Mouse (Mus musculus): ENCODE results near the gene Armh2. TPM values are rescaled to one million over a fixed set of nuclear protein-coding genes. Genes with fewer than 3 reads are reported as not detected.
A peak's percentile ranks its signal among the peaks of the same experiment; 100 is the strongest.

The Armh2 gene
- not detected in 2 replicates for polyA plus RNA-seq (2012; ENCODE audit: insufficient read depth, insufficient read length, low replicate concordance, missing spikeins)

DNA sequence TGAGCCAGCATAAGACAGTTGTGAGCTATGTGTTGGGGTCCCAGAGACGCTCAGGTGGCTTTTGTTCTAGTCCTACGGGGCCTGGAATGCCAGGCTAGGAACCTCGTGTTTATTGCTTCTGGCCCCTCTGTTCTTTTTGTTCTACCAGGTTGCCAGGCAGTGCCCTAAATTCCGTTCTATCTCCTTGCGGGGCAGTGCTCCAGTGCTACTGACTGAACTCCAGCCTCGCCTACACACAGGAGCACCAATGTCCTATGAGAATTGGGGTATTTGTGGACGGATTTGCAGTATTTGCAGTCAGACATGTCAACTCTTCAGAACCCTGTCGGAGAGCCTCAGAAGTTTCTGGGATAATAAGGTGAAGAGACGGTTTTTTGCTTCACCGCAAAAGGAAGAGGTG lies at the start of gene Armh2:
Armh2 (plus strand) TSS at position 205 of the 400 bp plus-strand sequence.
- peaks cover 5% of the 10 kb centered on the region; the same call in 1 of the 2 replicates for H3K4me1 ChIP-seq (ENCODE audit: control insufficient read depth, insufficient read depth, low read length)

DNA sequence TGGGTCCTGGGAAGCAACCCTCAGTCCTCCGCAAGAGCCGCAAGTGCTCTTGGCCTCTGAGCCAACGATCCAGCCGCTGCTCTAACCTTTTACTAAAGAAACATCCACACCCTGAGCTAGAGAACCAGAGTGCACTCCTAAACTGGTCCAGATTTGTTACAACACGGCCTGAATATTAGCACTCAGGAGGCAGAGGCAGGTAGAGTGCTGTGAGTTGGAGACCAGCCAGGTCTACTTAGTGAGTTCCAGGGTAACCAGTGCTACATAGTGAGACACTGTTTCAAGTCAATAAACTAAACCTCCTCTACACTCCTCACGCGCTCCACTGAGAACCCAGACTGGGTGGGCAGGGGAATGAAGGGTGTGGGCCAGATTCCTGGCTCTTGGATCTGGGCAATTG lies 47.7 kb upstream of the Armh2 start:
- WGBS: 84% methylated on average over 7 of the region's 7 CpGs
- Histone ChIP-seq H3K27ac (ENCODE audit: insufficient read depth, low read depth, low read length) (no peak overlapping the region), H3K4me1 (ENCODE audit: control insufficient read depth, insufficient read depth, low read length) (no peaks in the 10 kb centered on the region), H3K4me3 (ENCODE audit: insufficient read depth, low read depth, low read length) (no peak overlapping the region)
- TF ChIP-seq POLR2A (IDR thresholded peaks at IDR 0.05; ENCODE audit: insufficient read depth, low read depth, low read length) (no peak), CTCF (IDR thresholded peaks at IDR 0.05; ENCODE audit: insufficient read depth, low read depth, low read length) (no peak)

More for the DNA sequence above, at the start of gene Armh2:
- Histone ChIP-seq H3K4me3 (ENCODE audit: insufficient read depth, low read depth, low read length) (no peak within 1 kb of the TSS), H3K27ac (ENCODE audit: insufficient read depth, low read depth, low read length) (no peak within 1 kb of the TSS)
- TF ChIP-seq POLR2A (IDR thresholded peaks at IDR 0.05; ENCODE audit: insufficient read depth, low read depth, low read length): no peak
- no peak for TF ChIP-seq CTCF (IDR thresholded peaks at IDR 0.05; ENCODE audit: insufficient read depth, low read depth, low read length)
- 84% methylated on average over 10 of the region's 10 CpGs for WGBS

DNA sequence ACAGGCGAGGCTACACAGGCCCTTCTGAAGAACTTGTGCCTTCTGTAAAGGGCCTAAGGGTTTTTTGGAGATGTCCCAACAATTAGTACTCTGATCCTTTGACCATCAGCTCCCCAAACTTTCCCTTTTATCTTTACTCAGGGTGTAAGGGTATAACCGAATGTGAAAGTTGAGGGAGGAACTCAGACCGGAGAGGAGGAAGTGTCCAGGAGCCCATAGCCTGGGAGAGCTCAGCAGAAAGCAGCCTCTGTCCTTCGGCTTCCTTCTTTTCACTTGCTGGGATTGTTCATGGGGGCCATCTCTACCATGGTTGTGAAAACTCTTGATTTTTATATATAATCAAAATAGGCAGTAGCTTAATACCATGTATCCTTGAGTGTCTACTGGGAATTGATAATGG lies 42.3 kb upstream of the Armh2 start:
- Histone ChIP-seq H3K4me1 (ENCODE audit: control insufficient read depth, insufficient read depth, low read length) (no peaks in the 10 kb centered on the region), H3K4me3 (ENCODE audit: insufficient read depth, low read depth, low read length) (no peak overlapping the region), H3K27ac (ENCODE audit: insufficient read depth, low read depth, low read length) (no peak overlapping the region)
- WGBS: 89% methylated on average over 4 of the region's 4 CpGs
- TF ChIP-seq CTCF (IDR thresholded peaks at IDR 0.05; ENCODE audit: insufficient read depth, low read depth, low read length): no peak

DNA sequence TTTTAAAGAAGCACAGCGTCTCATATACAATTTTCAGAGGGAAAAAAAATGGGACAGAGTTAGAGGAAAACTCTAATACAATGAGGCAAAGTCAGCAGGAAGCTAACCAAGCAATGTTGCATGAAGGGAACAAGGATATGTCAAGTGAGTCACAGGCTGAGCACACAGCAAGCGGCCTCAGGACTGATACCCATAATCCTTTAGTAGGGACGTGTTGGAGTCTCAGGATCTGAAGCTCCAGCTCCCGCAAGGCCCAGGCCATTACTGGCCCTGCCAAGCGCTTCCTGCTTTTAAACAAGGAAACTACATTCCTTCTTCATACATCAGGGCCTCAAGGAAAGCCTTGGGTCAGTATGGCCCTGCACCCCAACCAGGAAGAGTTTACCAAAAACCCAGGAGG lies 38.9 kb upstream of the Armh2 start:
- no peak overlapping the region for H3K4me3 ChIP-seq (ENCODE audit: insufficient read depth, low read depth, low read length)
- 89% methylated on average over 5 of the region's 5 CpGs for WGBS
- TF ChIP-seq CTCF (IDR thresholded peaks at IDR 0.05; ENCODE audit: insufficient read depth, low read depth, low read length): no peak
- no peaks in the 10 kb centered on the region for H3K4me1 ChIP-seq (ENCODE audit: control insufficient read depth, insufficient read depth, low read length)
- H3K27ac ChIP-seq (ENCODE audit: insufficient read depth, low read depth, low read length): no peak overlapping the region

DNA sequence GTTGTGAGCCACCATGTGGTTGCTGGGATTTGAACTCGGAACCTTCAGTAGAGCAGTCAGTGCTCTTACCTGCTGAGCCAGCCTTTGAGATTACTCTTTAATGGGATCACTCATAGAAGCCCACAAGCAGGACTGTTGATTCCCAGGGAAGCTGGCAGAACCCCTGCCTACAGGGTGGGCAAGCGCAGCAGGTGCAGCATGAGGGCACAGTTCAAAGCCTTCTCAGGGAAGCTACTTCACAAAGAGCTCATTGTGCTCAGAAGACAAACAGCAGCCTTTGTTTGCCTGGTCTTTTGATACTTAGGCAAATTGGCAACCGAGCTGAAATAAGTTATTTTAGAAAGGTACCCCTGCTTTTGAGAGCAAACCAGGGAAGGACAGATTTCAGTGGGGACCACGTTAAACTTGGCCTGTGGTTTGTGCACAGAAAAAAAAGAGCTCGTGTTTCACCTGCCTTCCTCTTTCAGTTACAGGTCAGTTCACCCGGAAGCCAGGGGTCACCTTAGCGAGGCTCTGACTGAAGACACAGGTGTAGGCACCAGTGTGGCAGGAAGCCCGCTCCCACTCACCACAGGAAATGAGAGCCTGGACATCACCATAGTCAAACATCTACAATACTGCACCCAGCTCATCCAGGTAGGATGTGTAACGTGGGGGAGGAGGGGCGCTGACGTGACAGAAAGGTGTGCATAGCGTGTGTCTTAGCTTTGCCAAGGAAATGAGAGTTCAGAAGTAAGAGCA lies 31.2 kb upstream of the Armh2 start:
- Histone ChIP-seq H3K27ac (ENCODE audit: insufficient read depth, low read depth, low read length) (no peak overlapping the region), H3K4me3 (ENCODE audit: insufficient read depth, low read depth, low read length) (no peak overlapping the region), H3K4me1 (ENCODE audit: control insufficient read depth, insufficient read depth, low read length) (no peaks in the 10 kb centered on the region)
- TF ChIP-seq CTCF (IDR thresholded peaks at IDR 0.05; ENCODE audit: insufficient read depth, low read depth, low read length) (no peak), POLR2A (IDR thresholded peaks at IDR 0.05; ENCODE audit: insufficient read depth, low read depth, low read length) (no peak)
- WGBS: 71% methylated on average over 12 of the region's 12 CpGs

DNA sequence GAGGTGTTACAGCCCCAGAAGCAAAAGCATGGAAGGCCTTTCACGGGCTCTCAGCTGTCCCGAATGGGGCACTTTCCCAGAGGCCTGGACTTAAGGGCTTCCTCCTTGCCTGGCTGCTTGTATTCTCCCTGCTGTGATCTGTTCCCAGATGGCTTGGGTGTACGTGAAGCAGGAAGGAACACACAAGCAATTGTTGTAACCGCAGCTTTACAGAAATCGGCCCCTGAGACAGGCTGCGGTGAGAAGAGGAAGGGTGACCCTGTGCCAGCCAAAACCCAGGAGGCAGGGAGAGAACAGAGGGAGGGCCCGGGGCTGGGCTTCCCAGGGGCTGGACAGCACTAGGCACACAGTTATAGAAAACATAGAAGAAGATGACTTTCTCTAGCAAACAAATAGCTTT lies 30.1 kb upstream of the Armh2 start:
- no peak for TF ChIP-seq CTCF (IDR thresholded peaks at IDR 0.05; ENCODE audit: insufficient read depth, low read depth, low read length)
- no peak for TF ChIP-seq POLR2A (IDR thresholded peaks at IDR 0.05; ENCODE audit: insufficient read depth, low read depth, low read length)
- Histone ChIP-seq H3K4me1 (ENCODE audit: control insufficient read depth, insufficient read depth, low read length) (no peaks in the 10 kb centered on the region), H3K4me3 (ENCODE audit: insufficient read depth, low read depth, low read length) (no peak overlapping the region), H3K27ac (ENCODE audit: insufficient read depth, low read depth, low read length) (no peak overlapping the region)
- 46% methylated on average over 7 of the region's 7 CpGs for WGBS

DNA sequence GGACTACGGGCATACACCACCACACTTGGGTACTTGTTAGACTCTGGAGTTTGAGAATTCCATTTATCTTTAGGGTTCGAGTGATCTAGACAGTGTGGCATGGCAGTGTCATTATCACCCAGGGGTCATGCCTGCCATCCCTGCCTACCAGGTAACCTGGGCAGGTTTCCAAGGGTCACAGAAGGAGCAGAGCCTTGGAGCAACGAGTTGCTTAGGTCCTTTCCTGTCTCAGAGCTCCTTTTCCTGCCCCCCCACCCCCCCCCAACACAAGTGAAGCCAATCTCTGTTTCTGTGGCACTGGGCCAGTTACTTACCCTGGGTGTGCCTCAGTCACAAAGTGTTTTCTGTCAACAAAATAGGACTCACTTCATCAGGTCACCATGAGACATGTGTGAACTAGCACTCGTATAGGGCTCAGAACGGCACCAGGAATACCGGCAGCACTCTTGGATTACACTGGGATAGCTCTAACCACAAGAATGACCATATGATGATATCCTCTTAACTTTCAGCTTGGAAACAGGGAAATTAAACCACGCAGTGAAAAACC lies 28.4 kb upstream of the Armh2 start:
- no peak overlapping the region for H3K27ac ChIP-seq (ENCODE audit: insufficient read depth, low read depth, low read length)
- TF ChIP-seq POLR2A (IDR thresholded peaks at IDR 0.05; ENCODE audit: insufficient read depth, low read depth, low read length): no peak
- TF ChIP-seq CTCF (IDR thresholded peaks at IDR 0.05; ENCODE audit: insufficient read depth, low read depth, low read length): no peak
- WGBS: 82% methylated on average over 7 of the region's 7 CpGs
- no peak overlapping the region for H3K4me3 ChIP-seq (ENCODE audit: insufficient read depth, low read depth, low read length)
- no peaks in the 10 kb centered on the region for H3K4me1 ChIP-seq (ENCODE audit: control insufficient read depth, insufficient read depth, low read length)

DNA sequence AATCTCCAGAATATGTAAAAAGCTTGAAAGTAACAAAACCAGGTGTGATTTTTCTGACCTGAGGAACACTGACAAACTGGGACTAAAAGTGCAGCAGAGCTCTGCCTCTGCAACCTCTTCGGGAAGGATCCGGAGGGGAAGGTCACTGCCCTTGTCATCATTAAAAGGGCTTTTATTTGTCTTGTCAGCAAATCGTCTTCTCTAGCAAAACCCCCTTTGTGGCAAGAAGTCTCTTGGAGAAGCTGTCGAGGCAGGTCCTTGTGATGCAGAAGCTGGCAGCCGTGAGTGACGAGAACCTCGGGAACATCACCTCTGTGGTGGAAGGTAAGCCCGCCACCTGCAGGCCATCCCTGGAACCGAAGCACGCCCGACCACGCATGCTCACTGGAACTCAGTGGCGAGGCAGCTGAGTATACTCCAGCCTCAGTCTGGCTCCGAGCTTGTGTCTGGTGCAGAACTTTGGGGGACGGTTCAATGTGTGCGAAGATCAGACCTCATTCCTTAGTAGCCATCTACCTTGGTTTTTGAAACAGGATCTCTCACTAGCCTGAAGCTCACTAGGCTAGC lies 27.5 kb upstream of the Armh2 start:
- Histone ChIP-seq H3K27ac (ENCODE audit: insufficient read depth, low read depth, low read length) (no peak overlapping the region), H3K4me3 (ENCODE audit: insufficient read depth, low read depth, low read length) (peak overlapping the region; percentile 19; the same call in 1 of the 2 replicates), H3K4me1 (ENCODE audit: control insufficient read depth, insufficient read depth, low read length) (no peaks in the 10 kb centered on the region)
- WGBS: 7% methylated on average over 16 of the region's 16 CpGs
- TF ChIP-seq CTCF (IDR thresholded peaks at IDR 0.05; ENCODE audit: insufficient read depth, low read depth, low read length) (peak; percentile 81), POLR2A (IDR thresholded peaks at IDR 0.05; ENCODE audit: insufficient read depth, low read depth, low read length) (no peak)

DNA sequence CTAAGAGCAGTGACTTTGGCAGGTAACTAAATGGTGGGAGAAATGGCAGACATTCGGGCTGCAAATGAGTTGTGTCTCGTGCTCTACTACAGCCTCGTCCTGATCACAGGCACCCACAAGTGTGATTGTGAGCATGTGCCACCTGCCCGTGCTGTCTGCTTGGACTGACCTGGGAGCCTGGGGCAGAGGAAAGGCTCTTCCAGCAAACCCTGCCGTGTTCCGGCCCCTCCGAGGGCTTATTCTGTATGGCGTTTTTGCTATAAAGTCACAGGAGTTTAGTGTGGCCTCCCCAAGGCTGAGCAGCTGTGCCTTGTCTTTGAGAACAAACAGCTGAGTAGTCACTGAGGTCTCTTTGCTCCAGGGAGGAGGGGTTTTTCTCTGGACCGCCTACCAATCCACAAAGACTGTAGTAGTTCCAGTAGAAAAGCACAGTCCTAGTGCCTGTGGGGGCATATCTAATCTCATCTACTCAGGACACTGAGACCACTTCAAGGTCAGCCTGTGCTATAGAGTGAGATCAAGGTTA lies 26.6 kb upstream of the Armh2 start:
- H3K4me1 ChIP-seq (ENCODE audit: control insufficient read depth, insufficient read depth, low read length): no peaks in the 10 kb centered on the region
- no peak for TF ChIP-seq POLR2A (IDR thresholded peaks at IDR 0.05; ENCODE audit: insufficient read depth, low read depth, low read length)
- no peak for TF ChIP-seq CTCF (IDR thresholded peaks at IDR 0.05; ENCODE audit: insufficient read depth, low read depth, low read length)
- WGBS: 77% methylated on average over 9 of the region's 9 CpGs
- no peak overlapping the region for H3K4me3 ChIP-seq (ENCODE audit: insufficient read depth, low read depth, low read length)
- H3K27ac ChIP-seq (ENCODE audit: insufficient read depth, low read depth, low read length): no peak overlapping the region
